Mouse (Mus musculus): ENCODE measurements around the gene Hdgfl3. TPM values are rescaled to one million over a fixed set of nuclear protein-coding genes. Genes with fewer than 3 reads are reported as not detected.

The Hdgfl3 gene
- polyA plus RNA-seq, 1 experiment from 2014 or later = 12.9 TPM

DNA sequence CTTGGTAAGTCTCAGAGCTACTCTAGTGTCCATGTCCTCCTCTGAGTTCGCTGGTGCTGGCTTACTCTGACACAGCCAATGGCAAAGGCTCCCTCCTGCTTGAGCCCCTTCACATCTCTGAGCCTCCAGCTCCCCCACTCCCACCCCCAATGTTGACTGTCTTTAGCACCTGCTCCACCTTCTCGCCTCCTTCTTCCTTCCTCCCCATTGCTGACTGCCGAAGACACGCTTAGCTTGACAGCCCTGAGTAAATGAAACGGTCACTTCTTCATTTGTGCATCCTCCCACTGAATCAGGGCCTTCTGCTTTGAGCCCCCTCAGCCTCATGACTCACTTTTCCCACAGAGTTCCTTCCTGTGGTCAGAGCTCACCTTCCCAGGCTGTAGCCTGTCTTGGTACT, 73.3 kb downstream of the Hdgfl3 start:
- Histone ChIP-seq H3K4me1 (replicated peaks; ENCODE audit: insufficient read depth, low read length) (peaks cover 6% of the 10 kb centered on the region; the same call in 1 of the 2 replicates), H3K36me3 (ENCODE audit: insufficient read depth, low read length) (no peaks in the 10 kb centered on the region), H3K9me3 (replicated peaks; ENCODE audit: low read length) (no peaks in the 10 kb centered on the region), H3K27me3 (ENCODE audit: insufficient read depth, low read length) (no peaks in the 10 kb centered on the region), H3K4me3 (replicated peaks; ENCODE audit: low read depth, low read length) (no peak overlapping the region), H3K4me2 (ENCODE audit: low read length) (no peak overlapping the region), H3K9ac (ENCODE audit: low read depth, low read length) (no peak overlapping the region), H3K27ac (no peak overlapping the region)
- no peak for TF ChIP-seq CTCF (IDR thresholded peaks at IDR 0.05; ENCODE audit: low read depth)
- no peak for DNase-seq (ENCODE audit: low spot score)
- 49% methylated on average over 5 of the region's 5 CpGs for WGBS
- ATAC-seq (replicated peaks; ENCODE audit: low FRiP score, low read depth) = no peak

DNA sequence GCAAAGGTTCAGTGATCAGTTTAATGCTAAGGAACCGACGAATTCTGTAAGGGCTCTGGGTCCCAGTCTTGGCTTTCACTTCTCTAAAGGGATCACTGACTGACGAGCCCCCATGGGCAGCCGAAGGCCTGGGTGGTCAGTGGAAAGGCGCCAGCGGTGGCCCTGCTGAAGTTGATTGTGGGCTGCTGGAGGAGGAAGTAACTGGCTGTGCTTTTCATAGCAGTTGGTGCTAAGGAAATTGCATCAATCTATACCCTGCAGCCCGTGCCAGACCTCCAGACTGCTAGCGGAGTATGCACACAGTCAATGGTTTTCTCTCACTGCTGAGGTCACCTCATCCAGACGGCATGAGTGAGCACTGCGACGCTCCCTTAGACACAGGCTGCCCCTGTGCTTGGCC, 74.2 kb downstream of the Hdgfl3 start:
- no peak for TF ChIP-seq CTCF (IDR thresholded peaks at IDR 0.05; ENCODE audit: low read depth)
- H3K4me2 ChIP-seq (ENCODE audit: low read length) = peak overlapping the region; percentile 98
- 0 out of 2 replicates have a peak overlapping the region, but pooled peaks have one; percentile 1 for H3K9ac ChIP-seq (ENCODE audit: low read depth, low read length)
- ATAC-seq (replicated peaks; ENCODE audit: low FRiP score, low read depth) (no peak), DNase-seq (ENCODE audit: low spot score) (peak; percentile 21)
- H3K27ac ChIP-seq = 0 out of 2 replicates have a peak overlapping the region, but pooled peaks have one; percentile 6
- WGBS = 35% methylated on average over 11 of the region's 11 CpGs
- peak overlapping the region; percentile 58 for H3K4me3 ChIP-seq (replicated peaks; ENCODE audit: low read depth, low read length)
- no peaks in the 10 kb centered on the region for H3K9me3 ChIP-seq (replicated peaks; ENCODE audit: low read length)
- no peaks in the 10 kb centered on the region for H3K36me3 ChIP-seq (ENCODE audit: insufficient read depth, low read length)
- no peaks in the 10 kb centered on the region for H3K27me3 ChIP-seq (ENCODE audit: insufficient read depth, low read length)
- H3K4me1 ChIP-seq (replicated peaks; ENCODE audit: insufficient read depth, low read length) = peaks cover 6% of the 10 kb centered on the region; the same call in 1 of the 2 replicates

DNA sequence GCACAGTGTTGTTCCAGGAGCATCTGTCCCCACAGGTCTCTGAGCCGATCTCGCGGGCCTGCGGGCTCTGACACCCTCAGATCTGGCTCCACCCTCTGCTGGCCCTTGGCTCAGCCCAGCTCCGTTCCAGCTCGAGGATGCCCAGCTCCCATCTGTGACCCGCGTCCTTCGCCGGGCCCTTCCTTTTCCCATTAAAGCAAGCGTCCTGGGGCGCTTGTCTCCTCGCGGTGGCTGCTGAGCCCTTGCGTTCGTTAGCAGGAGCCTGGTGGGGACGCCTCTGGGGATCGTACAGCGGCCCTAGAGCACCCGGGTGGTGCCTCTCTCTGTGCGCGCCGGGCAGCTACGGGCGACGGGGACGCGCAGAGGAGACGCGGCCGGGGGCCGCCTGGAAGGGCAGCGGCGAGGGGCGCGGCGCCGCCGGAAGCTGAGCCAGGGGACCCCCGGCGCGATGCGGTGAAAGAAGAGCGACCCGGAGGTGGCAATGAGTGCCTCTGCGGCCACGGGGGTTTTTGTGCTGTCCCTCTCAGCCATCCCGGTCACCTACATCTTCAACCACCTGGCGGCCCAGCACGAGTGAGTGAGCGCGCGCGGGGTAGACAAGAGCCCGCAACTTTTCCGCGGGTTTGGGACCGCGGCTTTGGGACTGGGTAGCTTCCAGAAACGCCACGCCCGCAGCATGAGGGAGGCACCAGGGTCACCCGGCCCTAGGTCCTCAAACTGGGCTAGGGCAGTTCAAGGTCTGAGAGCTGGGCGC, 75.1 kb downstream of the Hdgfl3 start, which contains the start of gene Tm6sf1:
TSS of gene Tm6sf1 (plus strand) at position 34 of the 754 bp plus-strand sequence.
- Histone ChIP-seq H3K4me1 (replicated peaks; ENCODE audit: insufficient read depth, low read length) (peaks cover 6% of the 10 kb centered on the region; the same call in 1 of the 2 replicates), H3K27ac (peak within 1 kb of the TSS; percentile 51; the same call in 1 of the 2 replicates), H3K36me3 (ENCODE audit: insufficient read depth, low read length) (no peaks in the 10 kb centered on the region), H3K9ac (ENCODE audit: low read depth, low read length) (peak within 1 kb of the TSS; percentile 62), H3K27me3 (ENCODE audit: insufficient read depth, low read length) (no peaks in the 10 kb centered on the region), H3K9me3 (replicated peaks; ENCODE audit: low read length) (no peaks in the 10 kb centered on the region), H3K4me3 (replicated peaks; ENCODE audit: low read depth, low read length) (peak within 1 kb of the TSS; percentile 58), H3K4me2 (ENCODE audit: low read length) (peak within 1 kb of the TSS; percentile 98)
- DNase-seq (ENCODE audit: low spot score) (peak; percentile 55), ATAC-seq (replicated peaks; ENCODE audit: low FRiP score, low read depth) (peak; percentile 65)
- TF ChIP-seq CTCF (IDR thresholded peaks at IDR 0.05; ENCODE audit: low read depth) = no peak
- WGBS = under 1% methylated on average over 64 of the region's 64 CpGs

DNA sequence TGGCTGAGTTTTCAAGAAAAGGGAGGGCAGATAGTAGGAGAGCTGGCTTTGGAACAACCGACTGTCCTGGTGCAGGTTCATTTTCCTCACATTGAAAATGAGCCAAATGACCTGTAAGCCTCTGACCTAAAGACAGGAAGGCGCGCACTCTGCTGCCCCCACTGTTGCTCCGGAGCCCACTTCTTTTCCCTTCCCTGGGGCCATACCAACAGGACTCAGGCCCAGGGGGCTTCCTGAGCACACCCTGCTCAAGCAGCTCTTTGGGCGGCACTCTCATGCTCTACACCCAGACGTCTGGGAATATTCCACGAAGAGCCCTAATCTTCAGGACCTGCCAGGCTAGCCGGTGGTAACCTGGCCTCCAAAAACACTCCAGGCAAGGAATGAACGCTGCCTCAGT, 76.0 kb downstream of the Hdgfl3 start:
- Histone ChIP-seq H3K4me3 (replicated peaks; ENCODE audit: low read depth, low read length) (no peak overlapping the region), H3K27ac (no peak overlapping the region), H3K4me1 (replicated peaks; ENCODE audit: insufficient read depth, low read length) (peaks cover 6% of the 10 kb centered on the region; the same call in 1 of the 2 replicates), H3K9ac (ENCODE audit: low read depth, low read length) (no peak overlapping the region), H3K9me3 (replicated peaks; ENCODE audit: low read length) (no peaks in the 10 kb centered on the region), H3K36me3 (ENCODE audit: insufficient read depth, low read length) (no peaks in the 10 kb centered on the region), H3K27me3 (ENCODE audit: insufficient read depth, low read length) (no peaks in the 10 kb centered on the region), H3K4me2 (ENCODE audit: low read length) (peak overlapping the region; percentile 98)
- no peak for TF ChIP-seq CTCF (IDR thresholded peaks at IDR 0.05; ENCODE audit: low read depth)
- no peak for DNase-seq (ENCODE audit: low spot score)
- WGBS = 7% methylated on average over 9 of the region's 9 CpGs
- no peak for ATAC-seq (replicated peaks; ENCODE audit: low FRiP score, low read depth)

DNA sequence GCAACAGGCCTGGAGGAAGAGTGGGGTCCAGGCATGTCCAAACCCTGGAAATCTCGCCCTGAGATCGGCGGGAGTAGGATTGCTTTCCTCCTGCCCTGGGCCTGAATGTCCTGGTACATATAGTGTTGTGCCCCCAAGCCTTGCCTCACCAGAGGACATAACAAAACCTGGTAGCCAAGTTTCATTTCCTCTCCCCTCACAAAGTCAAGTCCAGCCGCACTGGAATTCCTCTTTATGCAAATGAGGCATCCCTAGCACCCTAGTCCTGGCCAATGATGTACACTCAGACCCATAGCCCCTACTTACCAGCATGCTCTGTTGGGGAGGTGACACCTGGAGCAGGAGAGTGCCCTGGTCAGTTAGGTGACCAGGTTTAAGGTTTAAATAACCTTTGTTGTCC, 78.1 kb downstream of the Hdgfl3 start:
- Histone ChIP-seq H3K4me1 (replicated peaks; ENCODE audit: insufficient read depth, low read length) (peaks cover 6% of the 10 kb centered on the region; the same call in 1 of the 2 replicates), H3K4me2 (ENCODE audit: low read length) (no peak overlapping the region), H3K9ac (ENCODE audit: low read depth, low read length) (no peak overlapping the region), H3K4me3 (replicated peaks; ENCODE audit: low read depth, low read length) (no peak overlapping the region), H3K9me3 (replicated peaks; ENCODE audit: low read length) (no peaks in the 10 kb centered on the region), H3K27ac (no peak overlapping the region), H3K27me3 (ENCODE audit: insufficient read depth, low read length) (no peaks in the 10 kb centered on the region), H3K36me3 (ENCODE audit: insufficient read depth, low read length) (no peaks in the 10 kb centered on the region)
- no peak for TF ChIP-seq CTCF (IDR thresholded peaks at IDR 0.05; ENCODE audit: low read depth)
- WGBS = 72% methylated on average over 4 of the region's 4 CpGs
- ATAC-seq (replicated peaks; ENCODE audit: low FRiP score, low read depth) = no peak
- no peak for DNase-seq (ENCODE audit: low spot score)

DNA sequence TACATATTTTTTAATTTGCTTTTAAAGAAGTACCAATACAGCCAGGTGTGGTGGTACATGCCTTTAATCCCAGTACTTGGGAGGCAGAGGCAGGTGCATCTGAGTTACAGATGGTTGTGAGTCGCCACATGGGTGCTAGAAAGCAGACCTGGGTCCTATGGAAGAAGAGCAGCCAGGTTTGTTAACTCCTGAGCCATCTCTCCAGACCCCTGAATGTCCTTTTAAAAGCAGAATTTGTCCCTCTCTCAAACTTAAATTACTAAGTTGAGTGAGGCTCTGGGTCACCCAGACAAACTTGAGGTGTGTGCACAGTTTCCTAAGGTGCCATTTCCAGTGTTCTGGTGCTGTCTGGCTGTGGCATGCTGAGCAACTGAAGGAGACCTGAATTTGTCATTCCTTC, 78.6 kb downstream of the Hdgfl3 start, which contains the start of gene Gm10160:
TSS of gene Gm10160 (minus strand) at position 101 of the 400 bp plus-strand sequence.
- ATAC-seq (replicated peaks; ENCODE audit: low FRiP score, low read depth) (no peak), DNase-seq (ENCODE audit: low spot score) (no peak)
- Histone ChIP-seq H3K4me2 (ENCODE audit: low read length) (no peak within 1 kb of the TSS), H3K9ac (ENCODE audit: low read depth, low read length) (no peak within 1 kb of the TSS), H3K27me3 (ENCODE audit: insufficient read depth, low read length) (no peaks in the 10 kb centered on the region), H3K27ac (no peak within 1 kb of the TSS), H3K4me3 (replicated peaks; ENCODE audit: low read depth, low read length) (no peak within 1 kb of the TSS), H3K4me1 (replicated peaks; ENCODE audit: insufficient read depth, low read length) (peaks cover 6% of the 10 kb centered on the region; the same call in 1 of the 2 replicates), H3K9me3 (replicated peaks; ENCODE audit: low read length) (no peaks in the 10 kb centered on the region), H3K36me3 (ENCODE audit: insufficient read depth, low read length) (no peaks in the 10 kb centered on the region)
- WGBS = 78% methylated on average over 1 of the region's 1 CpGs
- no peak for TF ChIP-seq CTCF (IDR thresholded peaks at IDR 0.05; ENCODE audit: low read depth)

All from kidney, postnatal 0 days (tissue).